Mouse (Mus musculus) testis, postnatal 10 days (tissue): ENCODE measurements around the gene Agxt.
A peak's percentile ranks its signal among the peaks of the same experiment; 100 is the strongest.

Experiments
- DNase-seq: peaks from one replicate; pipeline ENCODE4 v3.0.0; 2021; ENCODE audit warnings: low spot score

Agxt gene

DNA sequence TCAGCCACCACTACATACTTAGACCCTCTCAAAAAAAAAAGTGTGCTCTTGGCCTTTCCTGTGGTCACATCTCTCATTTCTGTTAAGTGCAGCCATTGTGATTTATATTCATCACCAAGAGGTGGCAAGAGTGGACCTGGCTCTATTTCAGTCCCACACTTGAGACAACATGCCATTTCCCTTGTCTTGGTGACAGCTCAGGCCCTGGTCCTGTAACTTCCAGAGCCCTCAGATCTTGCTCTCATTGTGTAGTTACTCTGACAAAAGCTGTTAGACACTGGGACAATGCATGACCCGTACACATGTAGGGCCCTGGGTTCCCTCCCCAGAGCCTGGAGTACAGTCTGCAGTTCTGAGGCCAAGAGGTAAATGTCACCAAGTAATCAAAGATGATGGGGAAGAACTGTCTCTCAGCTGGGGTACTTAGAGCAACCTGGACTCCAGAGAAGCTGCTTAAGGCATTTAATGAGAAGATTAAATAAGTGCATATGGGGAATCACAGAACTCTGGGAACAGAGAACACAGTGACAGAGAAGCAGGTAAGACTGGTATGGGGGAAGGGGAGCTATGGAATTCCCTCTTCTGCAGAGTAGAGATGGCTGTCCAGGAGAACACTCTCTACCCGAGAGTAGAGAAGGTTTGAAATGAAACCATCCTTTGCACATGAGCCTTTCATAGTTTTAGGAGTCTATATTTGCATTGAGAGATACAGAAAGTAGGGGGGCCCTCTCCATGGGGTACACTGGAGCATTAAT, 16.0 kb downstream of the Agxt start:
- no peak for DNase-seq

DNA sequence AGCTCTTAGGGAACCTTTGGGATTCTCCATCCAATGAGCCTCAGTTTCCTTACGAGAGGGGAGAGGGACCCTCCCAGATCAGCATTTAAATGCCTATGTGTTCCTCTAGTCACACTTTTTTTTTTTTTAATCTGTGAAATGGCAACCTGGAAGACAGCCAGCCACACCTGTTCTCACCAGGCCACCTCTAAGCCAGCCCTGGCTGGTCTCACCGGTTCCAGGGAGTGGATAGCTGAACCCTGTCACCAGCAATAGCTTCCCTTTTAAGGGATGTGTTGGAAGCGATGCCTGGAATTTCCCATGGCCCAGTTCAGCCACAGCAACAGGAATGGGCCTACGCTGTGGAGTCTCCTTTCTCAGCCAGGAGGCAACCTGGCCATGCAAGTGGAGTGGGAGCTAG, 22.5 kb downstream of the Agxt start:
- DNase-seq = no peak

DNA sequence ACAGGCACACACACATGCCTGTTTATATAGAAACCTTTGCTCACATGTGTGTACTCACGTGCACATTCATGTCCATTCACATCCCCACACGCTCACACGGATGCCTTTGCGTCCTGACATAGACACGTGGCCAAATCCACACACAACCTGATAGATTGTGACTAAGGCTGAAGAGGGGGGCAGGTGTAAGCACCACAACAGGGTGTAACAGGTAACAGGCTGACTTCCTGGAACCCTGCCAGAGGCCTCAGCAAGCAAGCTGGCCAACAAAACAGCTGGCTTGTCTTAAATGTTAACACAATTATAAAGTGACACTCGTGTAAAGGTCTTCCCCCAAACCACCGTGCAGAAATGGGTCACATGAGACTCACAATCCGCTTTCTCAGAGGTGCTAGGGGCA, 23.9 kb downstream of the Agxt start:
- DNase-seq = no peak

DNA sequence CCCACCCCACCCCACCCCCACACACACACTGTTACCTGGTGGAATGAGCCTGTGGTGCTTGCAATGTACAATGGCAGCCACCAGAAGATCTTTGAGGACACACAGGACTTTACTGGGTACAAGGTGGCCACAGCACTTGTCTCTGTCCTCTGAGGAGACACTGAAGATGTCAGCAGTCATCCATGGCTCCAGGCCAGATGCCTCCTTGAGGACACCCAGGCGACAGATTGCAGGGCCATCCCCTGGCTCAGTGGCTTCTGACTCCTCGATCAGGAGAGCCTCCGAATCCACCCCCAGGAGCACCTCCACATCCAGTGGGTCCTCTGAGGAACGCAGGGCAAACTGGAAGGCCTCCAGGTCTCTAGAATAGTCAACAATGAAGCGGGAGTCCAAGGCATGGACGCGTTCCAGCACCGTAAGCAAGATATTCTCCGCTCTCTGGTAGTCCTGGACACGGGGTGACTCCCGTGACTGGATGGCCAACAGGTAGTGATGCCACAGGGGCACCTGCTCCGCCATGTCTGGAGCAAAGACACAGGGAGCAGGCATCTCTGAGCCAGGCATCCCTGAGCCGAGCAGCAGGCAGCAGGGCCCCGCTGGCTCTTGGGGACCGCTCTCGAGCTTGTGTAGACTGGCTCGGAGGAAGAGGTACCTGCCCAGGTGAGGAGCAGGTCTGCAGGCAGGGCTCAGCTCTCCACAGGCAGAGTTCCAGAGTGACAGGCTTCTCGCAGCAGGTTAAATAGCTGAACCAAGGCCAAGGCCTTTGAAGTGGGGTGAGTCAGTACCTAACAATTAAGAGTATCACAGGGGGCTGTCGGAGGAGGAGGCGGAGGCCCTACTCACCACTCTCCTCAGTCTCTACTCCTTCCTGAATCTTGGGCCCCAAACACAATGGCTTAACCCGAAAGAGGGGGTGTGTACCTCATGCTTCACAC, 24.8 kb downstream of the Agxt start:
- DNase-seq = no peak

DNA sequence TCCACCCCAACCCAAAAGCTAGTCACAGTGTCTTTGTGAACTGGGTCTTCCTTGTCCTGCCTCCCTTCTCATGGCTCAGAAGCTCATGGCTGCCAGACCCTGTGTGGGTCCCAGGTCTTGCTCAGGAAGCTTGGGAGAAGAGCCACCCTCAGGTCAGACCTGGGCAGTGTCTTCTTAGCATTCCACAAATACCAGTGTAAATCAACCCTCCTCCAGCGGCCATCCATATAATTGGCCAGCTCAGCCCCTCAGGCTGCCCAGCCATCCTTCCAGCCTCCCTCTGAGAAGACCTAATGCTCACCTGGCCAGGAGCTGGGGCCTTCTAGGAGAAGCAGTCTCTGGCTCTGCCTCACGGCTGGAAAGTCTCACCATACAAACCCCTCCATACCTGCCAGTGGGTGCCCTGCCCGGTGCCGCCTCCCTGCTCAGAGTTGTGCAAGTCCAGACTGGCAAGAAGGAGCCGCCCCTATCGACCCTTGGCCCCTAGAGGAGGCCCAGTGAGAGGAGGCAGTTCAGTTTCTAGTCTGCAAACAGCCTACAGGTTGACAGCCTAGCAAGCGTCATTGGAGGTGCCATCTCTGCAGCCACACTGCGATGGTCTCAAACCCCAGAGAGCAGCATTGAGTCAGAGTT, 25.6 kb downstream of the Agxt start, which contains the start of gene 2310007B03Rik:
Gene 2310007B03Rik (minus strand): TSS at position 448 of the 633 bp plus-strand sequence.
- no peak for DNase-seq

DNA sequence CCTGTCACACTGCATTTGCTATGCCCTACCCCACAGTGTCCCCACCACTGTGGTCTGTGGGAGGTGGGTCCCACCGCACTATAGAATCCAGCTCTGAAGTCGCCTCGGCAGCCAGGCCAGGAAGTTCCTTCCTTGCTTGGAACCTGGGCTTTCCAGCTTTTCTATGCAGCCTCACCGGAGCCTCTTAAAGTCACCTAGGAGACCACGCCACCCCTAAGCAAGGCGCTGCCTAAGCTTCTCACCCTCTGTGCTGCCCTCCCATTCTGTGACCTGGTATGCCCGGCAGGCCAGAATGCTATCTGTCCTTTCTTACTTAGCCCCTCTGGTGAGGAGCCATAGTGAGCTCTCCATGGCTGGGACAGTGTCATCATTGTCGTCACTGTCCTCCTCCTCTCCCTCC, 26.3 kb downstream of the Agxt start:
- DNase-seq = no peak

DNA sequence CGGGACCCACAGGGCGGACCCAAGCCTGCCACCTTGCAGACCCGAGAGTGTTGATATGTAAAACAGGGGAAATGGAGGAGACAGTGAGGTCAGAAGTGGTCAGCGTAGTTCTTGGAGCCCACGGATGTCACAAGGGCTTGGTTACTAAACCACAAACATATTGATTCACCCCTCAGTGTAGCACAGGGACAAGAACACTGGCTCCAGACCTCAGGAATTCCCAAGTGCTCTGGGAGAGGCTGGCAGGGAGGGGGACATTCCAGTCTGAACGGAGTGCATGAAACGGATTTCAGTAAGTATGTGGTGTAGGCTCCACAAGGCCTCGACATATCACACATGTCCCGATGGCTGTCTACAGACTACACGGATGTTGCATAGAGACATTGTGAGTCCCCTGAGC, 26.9 kb downstream of the Agxt start:
- no peak for DNase-seq

DNA sequence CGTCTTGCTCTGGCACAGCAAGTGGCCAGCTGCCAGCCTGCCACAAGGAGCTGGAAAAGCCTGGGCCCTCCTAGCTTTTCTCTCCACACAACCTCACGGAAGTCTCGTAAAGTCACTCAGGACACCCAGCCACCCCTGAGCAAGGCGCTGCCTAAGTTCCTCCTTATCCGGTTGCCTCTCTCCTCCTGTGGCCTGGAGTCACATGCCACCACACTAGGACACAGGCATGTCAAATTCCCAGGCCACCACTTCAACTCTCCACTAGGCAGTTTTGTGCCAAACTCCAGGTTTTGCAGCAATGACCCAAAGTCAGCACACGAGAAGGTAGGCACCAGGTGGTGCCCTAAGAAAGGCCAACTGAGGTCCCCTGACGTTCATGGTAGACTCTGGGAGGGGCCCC, 27.5 kb downstream of the Agxt start:
- no peak for DNase-seq

DNA sequence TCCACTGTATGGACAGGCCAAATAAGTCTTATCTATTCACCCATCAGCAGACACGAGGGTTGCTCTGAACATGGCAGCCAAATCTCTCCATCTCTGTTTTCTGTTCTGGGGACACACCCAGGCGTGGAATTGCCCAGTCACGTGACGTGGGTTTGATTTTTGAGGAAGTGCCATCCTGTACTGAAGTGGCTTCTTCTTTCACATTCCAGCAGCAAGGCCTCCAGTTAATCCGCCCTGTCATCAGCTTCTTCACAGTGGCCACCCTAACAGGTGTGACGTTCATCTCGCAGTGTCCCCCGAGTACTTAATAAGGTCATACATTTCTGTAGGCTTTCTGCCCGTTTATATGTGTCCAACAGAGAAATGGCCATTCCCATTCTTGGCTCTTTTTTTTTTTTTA, 30.4 kb downstream of the Agxt start:
- DNase-seq = no peak

DNA sequence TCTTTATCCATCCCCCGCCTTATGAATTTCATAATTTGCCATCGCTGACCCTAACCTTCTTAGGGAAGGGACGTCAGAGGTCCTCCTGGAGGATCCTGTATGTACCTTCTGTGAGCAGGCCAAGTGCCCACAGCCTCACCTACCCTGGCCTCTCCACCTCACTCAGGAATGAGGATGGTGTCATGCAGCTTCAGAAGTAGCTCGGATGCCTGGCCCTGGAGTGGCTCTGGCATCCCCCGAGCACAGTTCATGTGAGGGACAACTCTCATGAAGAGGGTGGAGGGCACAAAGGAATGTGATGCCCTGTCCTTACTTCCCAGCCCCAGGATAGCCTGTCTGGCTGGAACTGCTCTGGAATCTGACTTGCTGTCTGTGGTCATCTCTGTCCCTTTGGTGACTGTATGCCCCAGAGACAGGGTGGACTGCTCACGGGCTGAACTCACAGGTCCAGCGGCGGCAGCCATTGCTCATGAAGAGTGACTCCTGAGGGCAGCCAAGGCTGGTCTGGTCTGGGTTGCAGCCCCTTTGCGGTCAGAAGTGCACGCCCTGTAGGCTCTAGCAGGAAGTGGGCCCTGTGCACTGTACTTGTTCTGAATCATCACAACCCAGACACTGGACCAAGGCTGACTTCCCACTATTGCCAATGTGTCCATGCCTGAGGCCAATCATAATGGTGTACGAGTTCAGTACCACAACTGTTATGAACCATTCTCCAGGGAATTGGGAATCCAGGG, 31.5 kb downstream of the Agxt start:
- DNase-seq = no peak

DNA sequence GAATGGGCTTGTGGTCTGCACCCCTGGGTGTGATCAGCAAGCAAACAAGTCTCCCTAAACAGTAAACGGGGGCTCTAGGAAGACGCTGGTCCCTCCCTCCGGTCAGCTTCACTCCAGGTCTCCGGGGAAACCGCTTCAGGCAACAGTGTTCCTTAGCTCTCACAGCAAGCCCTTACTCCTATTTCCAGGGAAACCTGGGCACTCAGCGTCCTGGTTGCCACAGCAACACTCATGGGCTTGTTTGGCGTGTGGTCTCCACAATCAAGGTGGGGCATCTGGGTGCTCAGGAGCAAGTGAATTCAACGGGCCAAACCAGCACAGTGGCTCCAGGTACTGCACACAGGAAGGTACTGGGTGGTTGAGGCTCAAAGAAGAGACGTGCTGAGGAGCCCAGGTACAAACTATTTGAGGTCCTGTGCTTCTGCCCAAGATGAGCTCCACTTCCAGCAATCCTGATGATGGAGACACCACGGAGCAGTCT, 33.3 kb downstream of the Agxt start, which contains the start of gene Crocc2:
Gene Crocc2 (plus strand): TSS at position 431 of the 481 bp plus-strand sequence.
- no peak for DNase-seq

DNA sequence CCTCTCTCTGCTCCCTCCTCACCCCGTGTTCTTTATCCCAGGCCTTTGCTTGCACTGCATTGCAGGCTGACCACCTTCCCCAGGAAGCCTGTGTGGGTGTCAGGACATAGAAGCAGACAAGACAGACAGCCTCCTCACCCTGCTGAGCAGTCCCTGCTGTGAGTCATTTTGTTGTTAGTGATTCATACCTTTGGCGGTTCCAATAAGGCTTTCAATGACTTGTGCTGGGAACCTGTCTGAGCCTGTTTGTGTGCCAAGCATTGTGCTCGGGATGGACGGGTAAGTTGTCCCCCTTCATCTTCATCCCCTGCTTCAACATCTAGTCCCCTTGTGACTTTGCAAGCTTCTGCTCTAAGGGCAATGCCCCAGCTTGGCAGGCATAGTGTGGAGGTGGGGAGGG, 38.6 kb downstream of the Agxt start:
- DNase-seq = no peak

DNA sequence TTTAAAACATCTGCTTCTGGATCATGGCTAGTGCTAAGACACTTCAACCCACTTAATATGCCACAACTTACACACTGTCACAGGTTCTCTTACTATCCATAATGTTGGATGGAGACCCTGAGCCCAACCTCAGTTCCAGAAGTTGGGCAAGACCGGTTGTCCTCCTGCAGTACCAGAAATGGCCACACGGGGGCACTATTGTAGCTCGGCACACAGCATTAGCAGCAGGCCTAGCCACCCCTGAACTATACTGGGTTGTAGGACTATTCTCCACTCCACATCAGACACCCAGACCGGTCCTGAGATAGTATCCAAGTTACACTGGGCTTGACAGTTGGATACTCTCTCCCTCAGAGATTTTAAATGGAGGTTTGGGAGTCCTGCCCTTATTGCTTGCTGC, 39.4 kb downstream of the Agxt start:
- peak; percentile 93 for DNase-seq

DNA sequence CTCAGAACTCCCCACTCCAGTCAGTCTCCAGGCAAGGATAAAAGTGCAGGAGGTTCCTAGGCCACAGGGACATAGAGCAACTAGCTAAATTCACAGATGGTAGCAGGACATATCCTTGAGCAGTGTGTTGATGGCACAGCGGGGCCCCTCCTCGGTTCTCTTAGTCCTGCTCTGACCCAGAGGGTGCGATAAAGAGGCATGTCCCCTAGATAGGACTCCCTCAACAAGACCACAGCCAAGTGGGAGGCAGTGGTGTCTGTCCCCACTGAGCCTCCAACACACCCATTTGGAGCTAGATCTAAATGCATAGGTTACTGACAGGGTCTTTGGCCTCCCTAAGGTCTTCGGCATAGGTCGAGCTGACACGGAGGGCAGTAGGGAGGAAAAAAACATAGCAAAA, 40.8 kb downstream of the Agxt start:
- DNase-seq = no peak

DNA sequence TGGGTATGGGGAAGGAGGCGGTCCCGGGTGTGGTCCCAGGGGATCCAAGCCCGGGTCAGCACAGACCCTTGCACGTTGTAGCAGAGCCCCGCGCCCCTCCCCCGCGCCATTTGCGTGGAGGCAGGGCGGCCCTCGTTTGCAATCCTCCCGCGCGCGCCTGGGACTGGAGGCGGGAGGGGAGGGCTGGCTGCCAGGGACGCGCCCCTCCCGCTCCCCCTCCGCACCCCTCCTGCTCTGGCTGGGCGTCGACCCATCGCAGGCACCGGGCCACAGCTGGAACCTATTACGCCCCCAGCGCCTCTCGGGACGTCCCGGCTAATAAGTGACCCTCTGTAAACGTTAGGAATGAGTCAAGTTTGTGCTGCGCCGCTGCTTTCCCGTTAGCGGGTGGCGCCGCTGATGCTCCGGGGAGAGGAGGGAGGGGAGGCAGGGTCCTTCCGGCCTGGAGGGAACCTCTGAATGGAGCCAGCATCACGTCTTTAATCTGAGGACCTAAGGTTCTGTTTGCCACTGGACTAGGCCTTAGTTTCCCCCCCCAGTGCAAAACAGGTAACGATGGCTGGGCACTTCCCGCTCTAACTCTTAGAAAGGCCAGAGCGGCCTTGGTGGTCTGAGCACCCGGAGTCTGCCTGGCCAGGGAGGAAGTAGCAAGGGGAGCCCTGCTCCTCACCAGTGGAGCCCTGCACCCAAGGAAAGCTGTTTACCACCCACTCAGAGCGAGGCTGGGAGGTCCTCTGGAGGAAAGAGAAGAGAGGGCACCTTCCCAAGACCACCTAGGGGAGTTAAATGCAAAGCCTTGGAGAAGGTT, 41.7 kb downstream of the Agxt start:
- DNase-seq = peak; percentile 88

DNA sequence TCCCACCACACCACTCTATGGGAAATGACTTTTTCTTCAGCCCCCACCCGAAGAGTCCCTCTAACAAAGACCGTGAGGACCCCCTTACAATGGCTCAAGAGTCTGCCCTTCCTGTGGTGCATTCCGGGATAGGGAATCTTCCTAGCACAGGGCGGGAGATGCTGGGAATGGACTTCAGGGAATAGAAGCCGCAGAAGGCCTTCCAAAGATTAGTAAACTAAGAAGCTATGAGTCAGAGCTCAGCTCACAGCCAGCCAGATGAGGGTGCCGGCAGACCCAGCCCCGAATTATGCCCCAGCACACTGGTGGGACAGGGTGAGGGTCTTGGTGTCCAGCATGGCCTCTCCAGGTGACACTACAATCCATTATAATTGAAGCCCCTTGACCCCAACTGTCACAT, 47.2 kb downstream of the Agxt start:
- no peak for DNase-seq

DNA sequence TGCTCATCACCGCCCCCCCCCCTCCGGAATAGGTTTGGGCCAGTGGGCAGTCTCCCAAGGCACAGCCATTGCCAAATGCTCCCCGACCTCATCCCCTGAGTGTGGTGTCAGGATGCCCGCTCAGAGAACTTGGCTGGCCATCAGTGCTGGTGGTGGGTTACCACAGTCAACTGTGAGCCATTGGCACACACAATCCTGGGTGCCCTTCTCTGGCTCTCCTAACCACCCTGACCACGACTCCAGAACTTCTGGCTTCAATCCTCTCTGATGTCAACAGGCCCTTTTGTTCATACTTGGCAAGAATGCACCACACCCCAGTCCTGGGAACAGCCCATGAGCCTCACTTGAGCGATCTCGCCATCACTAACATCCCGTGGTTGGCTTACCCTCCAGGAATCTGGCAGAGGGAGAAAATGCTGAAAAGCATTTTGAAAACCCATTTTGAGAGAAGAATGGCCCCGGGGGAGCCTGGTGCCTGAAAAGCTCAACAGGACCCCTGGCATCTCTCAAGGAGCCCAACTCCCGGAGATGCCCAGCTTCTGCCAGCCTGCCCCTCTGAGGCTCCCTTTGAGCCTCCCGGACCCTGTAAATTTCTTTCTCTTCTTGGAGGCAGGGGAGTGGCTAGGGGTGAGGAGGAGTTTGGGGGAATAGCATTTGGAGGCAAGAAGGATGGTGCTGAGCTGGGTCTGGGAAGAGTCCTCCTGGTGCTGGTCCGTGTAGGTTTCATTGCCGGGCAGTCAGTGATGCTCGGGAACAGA, 49.2 kb downstream of the Agxt start:
- no peak for DNase-seq

DNA sequence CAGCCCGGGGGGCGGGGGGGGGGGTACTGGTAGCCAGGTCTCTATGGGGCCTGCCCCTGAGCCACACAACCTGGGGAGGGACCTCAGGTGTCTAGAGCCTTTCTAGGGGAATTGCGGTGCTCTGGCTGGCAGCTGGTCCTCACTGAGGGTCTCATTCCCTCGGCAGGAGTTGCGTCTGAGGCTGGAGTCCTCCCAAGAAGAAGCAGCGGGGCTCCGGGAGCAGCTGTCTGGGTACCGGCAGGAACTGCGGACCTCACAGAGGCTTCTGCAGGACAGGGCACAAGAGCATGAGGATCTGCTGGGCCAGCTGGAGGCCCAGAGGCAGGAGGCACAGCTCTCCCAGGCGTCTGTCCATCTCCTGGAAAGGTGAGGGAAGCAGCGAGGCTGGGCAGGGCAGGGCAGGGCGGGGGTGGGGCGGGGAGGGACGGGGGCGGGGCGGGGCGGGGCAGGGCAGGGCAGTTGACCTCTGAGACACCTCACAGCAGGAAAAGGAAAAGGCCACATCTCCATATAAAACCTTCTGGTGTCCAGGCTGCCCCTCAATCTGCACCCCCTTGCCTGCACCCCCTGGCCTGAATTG, 55.8 kb downstream of the Agxt start:
- DNase-seq = no peak

DNA sequence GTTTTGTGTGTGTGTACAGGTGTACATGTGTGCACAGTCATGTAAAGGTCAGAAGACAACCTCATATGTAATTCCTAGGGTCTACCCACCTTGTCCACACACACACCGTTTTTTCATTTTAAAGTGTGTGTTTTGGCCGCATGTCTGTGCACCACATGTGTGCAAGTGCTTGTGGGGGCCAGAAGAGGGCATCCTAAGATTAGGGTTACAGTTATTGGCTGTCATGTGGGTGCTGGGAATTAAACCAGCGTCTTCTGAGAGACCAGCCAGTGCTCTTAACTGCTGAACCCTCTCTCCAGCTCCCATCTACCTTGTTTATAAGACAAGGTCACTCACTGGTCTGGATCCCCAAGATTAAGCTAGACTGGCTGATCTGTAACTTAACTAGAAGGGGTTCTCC, 59.9 kb downstream of the Agxt start:
- DNase-seq = no peak
